Mouse (Mus musculus) brain, embryonic 14.5 days (tissue): Measurements from ENCODE around the gene Dapk1. TPM values are rescaled to one million over a fixed set of nuclear protein-coding genes. Genes with fewer than 3 reads are reported as not detected.

Experiments used
- DNase-seq: peaks from one replicate; pipeline ENCODE4 v3.0.0-alpha.2; 2011; ENCODE audit warnings: low read depth
- CTCF ChIP-seq: fragments of 200-500 bp; IDR thresholded peaks from 2 replicates; pipeline ENCODE4 v1.5.1; 2012; ENCODE audit warnings: inconsistent platforms, mild to moderate bottlenecking, moderate library complexity, borderline replicate concordance; ENCODE audit not compliant: insufficient read depth, insufficient read length; ENCODE audit errors: extremely low read depth
- POLR2A ChIP-seq: fragments of 200-500 bp; IDR thresholded peaks from 2 replicates; pipeline ENCODE4 v1.6.1; 2012; ENCODE audit warnings: mild to moderate bottlenecking, inconsistent platforms, borderline replicate concordance; ENCODE audit not compliant: poor library complexity, insufficient read depth, insufficient read length, severe bottlenecking; ENCODE audit errors: extremely low read depth
- polyA plus RNA-seq: library from polyadenylated mRNA; depleted of rRNA; stranded (reverse); fragments of >200 nt; gene quantifications from 2 replicates; pipeline ENCODE4 v1.2.3, GENCODE M21; 2012; rRNA removed

Dapk1 gene
- 107 and 112 TPM in 2 replicates for polyA plus RNA-seq

GRCm38 (mm10) chr13:60601436-60602415, at the start of gene Dapk1:
Gene Dapk1 (plus strand): TSS chr13:60601947.
- DNase-seq = peak; percentile 96
- TF ChIP-seq POLR2A (peak; percentile 98), CTCF (peak; percentile 46; the same call in 1 of the 2 replicates)

- TF ChIP-seq CTCF (no peak), POLR2A (no peak)
- no peak for DNase-seq
These were observed 48.4 kb upstream of the Dapk1 start for GRCm38 (mm10) chr13:60553326-60553725.

- no peak for DNase-seq
- no peak for TF ChIP-seq CTCF
- TF ChIP-seq POLR2A = no peak
These were observed 45.3 kb upstream of the Dapk1 start for GRCm38 (mm10) chr13:60556476-60556875.

GRCm38 (mm10) chr13:60556911-60557310, 44.8 kb upstream of the Dapk1 start:
- TF ChIP-seq CTCF (no peak), POLR2A (no peak)
- DNase-seq = peak; percentile 13

- TF ChIP-seq POLR2A (no peak), CTCF (no peak)
- no peak for DNase-seq
These were observed 37.4 kb upstream of the Dapk1 start for GRCm38 (mm10) chr13:60564303-60564702.

GRCm38 (mm10) chr13:60568934-60569548, 32.7 kb upstream of the Dapk1 start:
- TF ChIP-seq CTCF (no peak), POLR2A (no peak)
- DNase-seq = no peak

- no peak for TF ChIP-seq CTCF
- no peak for TF ChIP-seq POLR2A
- no peak for DNase-seq
These were observed 32.2 kb upstream of the Dapk1 start for GRCm38 (mm10) chr13:60569549-60569941.

GRCm38 (mm10) chr13:60573541-60573940, 28.2 kb upstream of the Dapk1 start:
- TF ChIP-seq CTCF = no peak
- TF ChIP-seq POLR2A = no peak
- DNase-seq = no peak

- peak; percentile 3 for DNase-seq
- TF ChIP-seq POLR2A (no peak), CTCF (no peak)
These were observed 27.8 kb upstream of the Dapk1 start for GRCm38 (mm10) chr13:60573971-60574370.

- TF ChIP-seq POLR2A (no peak), CTCF (no peak)
- no peak for DNase-seq
These were observed 23.2 kb upstream of the Dapk1 start for GRCm38 (mm10) chr13:60578541-60578940.

GRCm38 (mm10) chr13:60594866-60595265, 6.9 kb upstream of the Dapk1 start:
- no peak for TF ChIP-seq POLR2A
- no peak for TF ChIP-seq CTCF
- no peak for DNase-seq

- DNase-seq = no peak
These were observed 6.2 kb upstream of the Dapk1 start for GRCm38 (mm10) chr13:60595519-60595918.

More at GRCm38 (mm10) chr13:60595519-60595918, 6.2 kb upstream of the Dapk1 start:
- TF ChIP-seq POLR2A (no peak), CTCF (no peak)
